Mouse (Mus musculus) G1E (cell line): Measurements from ENCODE around the gene Fam241a. TPM values are rescaled to one million over a fixed set of nuclear protein-coding genes. Genes with fewer than 3 reads are reported as not detected.

Experiments
- ATAC-seq: 2 replicates; pipeline ENCODE4 v1.8.0; 2016; ENCODE audit warnings: mild to moderate bottlenecking; ENCODE audit not compliant: insufficient number of reproducible peaks, poor library complexity, low FRiP score, severe bottlenecking; ENCODE audit errors: extremely low read depth
- DNase-seq: peaks from one replicate; pipeline ENCODE4 v3.0.0; 2012; ENCODE audit warnings: low spot score
- H3K27me3 ChIP-seq: 2 replicates; pipeline ENCODE4 v1.6.1; 2012; ENCODE audit warnings: mild to moderate bottlenecking, low read length, inconsistent platforms; ENCODE audit not compliant: insufficient read depth
- H3K36me3 ChIP-seq: replicated peaks from 2 replicates; pipeline ENCODE3; 2012; ENCODE audit warnings: mild to moderate bottlenecking, inconsistent platforms
- H3K4me1 ChIP-seq: 2 replicates; pipeline ENCODE4 v1.6.1; 2012; ENCODE audit warnings: low read depth, low read length, inconsistent platforms, mixed read lengths; ENCODE audit not compliant: insufficient read depth
- H3K4me3 ChIP-seq: 2 replicates; pipeline ENCODE4 v1.5.1; 2012; ENCODE audit warnings: low read depth, mild to moderate bottlenecking, inconsistent platforms, low read length, moderate library complexity, mixed read lengths
- H3K9me3 ChIP-seq: replicated peaks from 2 replicates; pipeline ENCODE4 v1.6.1; 2012; ENCODE audit warnings: inconsistent platforms
- CTCF ChIP-seq: IDR thresholded peaks from 2 replicates; pipeline ENCODE4 v1.5.1; 2012; ENCODE audit warnings: low read depth, low read length, inconsistent platforms, mixed read lengths
- GATA1 ChIP-seq: IDR thresholded peaks from 2 replicates; pipeline ENCODE4 v1.6.1; 2012; ENCODE audit warnings: borderline replicate concordance, low read length, inconsistent platforms, mixed read lengths
- GATA2 ChIP-seq: IDR thresholded peaks from 2 replicates; pipeline ENCODE4 v1.6.1; 2012; ENCODE audit warnings: low read depth, low read length, inconsistent platforms, borderline replicate concordance
- POLR2AphosphoS5 ChIP-seq: IDR thresholded peaks from 2 replicates; pipeline ENCODE4 v1.6.1; 2012; ENCODE audit warnings: low read depth, low read length, inconsistent platforms; ENCODE audit not compliant: insufficient replicate concordance
- TAL1 ChIP-seq: conservative IDR thresholded peaks from 2 replicates; pipeline ENCODE4 v1.6.1; 2012; ENCODE audit warnings: low read depth, low read length, inconsistent platforms, mixed read lengths
- polyA plus RNA-seq: library from polyadenylated mRNA; stranded (reverse); fragments of >175 nt; gene quantifications from 2 replicates; pipeline ENCODE4 v1.2.3, GENCODE M21; 2012
- total RNA-seq, 2 experiments: library from RNA; stranded (forward) in 1 of 2; stranded (reverse) in 1 of 2; fragments of 200-1000 nt in 1 of 2; fragments of >200 nt in 1 of 2; fragmentation: Nextera tagmentation in 1 of 2; gene quantifications; 2 replicates each; pipeline ENCODE4 v1.2.3; 2014 to 2017

Fam241a gene
- total and polyA plus RNA-seq, 3 experiments, result 22.5 to 49.7 (median 27.7) TPM

DNA sequence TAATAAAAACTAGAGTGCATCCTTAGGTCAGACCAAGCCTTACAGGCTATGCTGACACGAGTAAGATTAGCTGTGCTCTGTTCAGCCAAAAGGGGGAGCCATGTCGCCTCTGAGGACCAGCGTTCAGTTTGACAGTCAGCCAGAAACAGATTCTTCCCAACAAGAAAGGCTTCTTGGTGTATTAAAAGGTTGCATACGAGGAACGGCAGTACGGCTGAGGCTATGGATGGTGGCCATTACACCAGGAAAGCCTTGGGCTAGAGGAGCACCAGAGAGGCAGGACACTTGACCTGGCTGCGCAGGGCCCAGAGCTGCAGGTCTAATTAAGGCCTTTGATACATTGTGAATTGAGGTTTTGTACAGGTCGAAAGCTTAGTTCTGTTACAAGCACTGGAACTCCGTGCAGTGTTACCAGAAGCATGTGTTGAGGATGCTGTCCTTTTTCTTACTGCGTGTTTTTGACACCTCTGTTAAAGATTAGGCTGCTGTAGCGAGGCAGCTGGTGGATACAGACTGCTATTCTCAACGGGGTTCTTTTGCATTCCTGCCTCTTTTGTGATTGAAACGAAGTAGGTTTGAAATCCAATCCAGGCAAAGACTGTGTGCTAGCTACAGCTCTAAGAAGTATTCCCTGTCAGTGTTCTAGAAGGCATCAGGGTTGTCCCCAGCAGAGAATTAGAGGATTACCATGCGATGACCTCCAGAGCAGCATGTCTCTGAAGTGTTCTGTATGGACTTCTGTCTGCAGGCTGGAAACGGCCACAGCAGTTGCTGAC is 42.5 kb downstream of the Fam241a start:
- ATAC-seq, result peak; percentile 37; the same call in 1 of the 2 replicates
- Histone ChIP-seq H3K4me1 (peaks cover 21% of the 10 kb centered on the region), H3K36me3 (no peaks in the 10 kb centered on the region), H3K27me3 (no peaks in the 10 kb centered on the region), H3K9me3 (no peaks in the 10 kb centered on the region), H3K4me3 (no peak overlapping the region)
- peak; percentile 30 for DNase-seq
- TF ChIP-seq GATA2 (no peak), TAL1 (no peak), POLR2AphosphoS5 (no peak), CTCF (no peak; the same call in 1 of the 2 replicates), GATA1 (no peak)

DNA sequence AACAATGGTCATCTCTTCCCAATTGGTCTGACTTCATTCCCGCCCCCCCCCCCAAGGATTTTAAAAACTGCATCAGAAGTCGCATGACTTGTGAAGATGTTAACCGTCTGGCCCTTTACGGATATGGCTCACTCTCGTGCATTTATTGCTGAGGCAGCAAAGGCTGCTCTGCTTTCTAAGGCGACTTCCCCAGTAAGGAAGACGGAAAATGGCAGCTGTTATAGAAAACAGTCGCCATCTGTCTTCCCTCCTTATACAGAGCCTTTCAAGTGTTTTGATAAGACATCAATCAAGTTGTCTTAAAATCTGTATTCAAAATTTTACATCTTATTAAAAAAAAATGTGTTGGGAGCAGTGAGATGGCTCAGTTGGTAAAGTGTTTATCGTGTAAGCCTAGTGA is 43.4 kb downstream of the Fam241a start:
- no peak for ATAC-seq
- Histone ChIP-seq H3K9me3 (no peaks in the 10 kb centered on the region), H3K4me3 (no peak overlapping the region), H3K4me1 (peaks cover 28% of the 10 kb centered on the region), H3K27me3 (no peaks in the 10 kb centered on the region), H3K36me3 (no peaks in the 10 kb centered on the region)
- TF ChIP-seq GATA1 (no peak), POLR2AphosphoS5 (no peak), CTCF (no peak), GATA2 (no peak), TAL1 (no peak)
- no peak for DNase-seq

DNA sequence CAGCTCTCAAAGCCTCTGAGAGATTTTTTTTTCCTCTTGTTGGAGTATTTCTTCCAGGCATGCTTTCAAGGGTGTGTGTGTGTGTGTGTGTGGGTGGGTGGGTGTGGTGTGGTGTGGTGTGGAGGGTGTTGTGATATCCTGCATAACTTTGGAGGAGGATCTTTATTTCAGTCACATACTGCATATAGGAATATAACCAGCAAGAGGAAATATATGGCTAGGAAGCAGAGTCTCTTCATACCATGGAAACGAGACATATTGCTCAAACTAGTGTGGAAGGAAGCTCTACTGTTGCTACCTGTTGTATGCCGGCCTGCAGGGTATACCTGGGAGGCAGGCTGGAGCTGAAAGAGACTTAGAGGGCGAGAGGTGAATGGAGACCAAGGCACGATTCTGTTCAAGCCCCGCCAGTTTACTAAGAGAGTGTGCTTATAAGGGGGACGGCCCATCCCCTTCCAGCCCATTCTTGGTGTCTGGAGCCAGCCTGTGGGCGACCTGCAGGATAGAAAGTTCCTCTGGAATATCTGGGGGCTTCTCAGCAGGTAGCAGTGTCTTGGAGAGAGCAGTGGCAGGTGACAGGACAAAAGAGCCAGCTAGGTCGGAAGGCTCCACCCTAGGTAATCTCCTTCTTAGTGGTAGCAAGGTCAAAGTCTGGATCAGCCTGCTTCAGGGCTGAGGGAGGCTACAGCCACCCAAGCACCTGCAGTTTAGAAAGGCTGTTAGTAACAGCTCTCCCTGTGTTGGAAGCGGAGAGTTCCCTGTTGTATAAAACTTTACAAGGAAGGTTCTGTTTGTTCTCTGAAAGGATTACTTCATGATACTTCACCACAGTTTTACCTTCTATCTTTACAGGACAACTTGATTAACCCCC is 45.1 kb downstream of the Fam241a start:
- Histone ChIP-seq H3K4me3 (no peak overlapping the region), H3K27me3 (no peaks in the 10 kb centered on the region), H3K4me1 (peaks cover 28% of the 10 kb centered on the region), H3K9me3 (no peaks in the 10 kb centered on the region), H3K36me3 (no peaks in the 10 kb centered on the region)
- no peak for ATAC-seq
- TF ChIP-seq TAL1 (no peak), CTCF (no peak), POLR2AphosphoS5 (no peak), GATA2 (no peak), GATA1 (no peak)
- no peak for DNase-seq

DNA sequence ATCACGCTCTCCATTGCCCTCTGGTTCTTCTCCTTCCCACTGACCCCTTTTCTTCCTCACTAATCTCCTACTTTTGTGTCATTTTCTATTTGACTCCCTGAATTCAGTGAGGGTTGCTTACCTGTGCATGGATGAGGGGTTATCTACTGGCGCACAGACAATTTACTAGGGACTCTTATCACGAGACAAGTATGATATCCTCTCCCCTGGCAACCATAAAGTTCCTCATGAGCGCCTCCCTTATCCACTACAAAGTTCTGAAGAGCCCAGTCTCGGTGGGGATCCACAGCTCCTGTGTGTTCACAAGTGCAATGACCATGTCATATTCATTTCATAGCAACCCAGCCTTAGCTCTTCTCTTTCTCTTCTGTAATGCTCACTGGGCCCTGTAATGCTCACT is 46.2 kb downstream of the Fam241a start:
- no peak overlapping the region for H3K4me3 ChIP-seq
- no peak for DNase-seq
- ATAC-seq, result 0 out of 2 replicates have a peak, but pooled peaks have one; percentile 17
- TF ChIP-seq GATA2, result no peak
- no peak for TF ChIP-seq POLR2AphosphoS5
- TF ChIP-seq GATA1, result no peak
- TF ChIP-seq TAL1, result no peak
- TF ChIP-seq CTCF, result no peak
- H3K36me3 ChIP-seq, result no peaks in the 10 kb centered on the region
- no peaks in the 10 kb centered on the region for H3K9me3 ChIP-seq
- no peaks in the 10 kb centered on the region for H3K27me3 ChIP-seq
- peaks cover 28% of the 10 kb centered on the region for H3K4me1 ChIP-seq

DNA sequence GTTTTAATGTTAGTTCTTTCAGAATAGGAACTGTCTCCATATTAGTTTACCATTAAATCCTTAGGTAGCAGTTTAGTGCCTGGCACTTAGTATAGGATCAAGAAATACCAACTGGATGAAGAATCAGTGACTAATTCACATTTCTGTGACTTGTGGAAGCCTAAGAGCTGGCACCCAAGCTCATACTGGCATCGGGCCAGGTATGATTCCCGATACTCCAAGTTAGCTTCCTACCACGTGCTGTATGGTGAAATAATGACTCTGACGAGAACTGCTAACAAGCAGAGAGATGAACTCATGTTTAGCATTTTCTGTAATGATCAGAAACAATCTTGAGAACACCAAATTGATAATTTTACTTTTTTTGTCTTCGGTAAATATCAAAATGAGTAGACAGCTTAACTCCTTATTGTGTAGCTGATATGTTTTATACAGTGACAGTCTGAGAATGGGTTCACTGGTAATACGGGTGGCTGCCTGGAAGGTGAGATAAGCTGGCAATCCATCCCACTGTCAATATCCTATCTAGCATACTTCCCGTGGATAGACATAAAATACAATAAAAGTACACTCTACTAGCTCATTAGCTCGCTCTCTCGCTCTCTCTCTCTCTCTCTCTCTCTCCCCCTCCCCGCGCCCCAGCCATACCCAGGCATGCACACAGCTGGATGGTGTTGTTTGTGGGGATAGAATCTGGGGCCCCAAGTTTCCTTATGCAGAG is 47.9 kb downstream of the Fam241a start:
- peak; percentile 31 for DNase-seq
- H3K36me3 ChIP-seq, result no peaks in the 10 kb centered on the region

DNA sequence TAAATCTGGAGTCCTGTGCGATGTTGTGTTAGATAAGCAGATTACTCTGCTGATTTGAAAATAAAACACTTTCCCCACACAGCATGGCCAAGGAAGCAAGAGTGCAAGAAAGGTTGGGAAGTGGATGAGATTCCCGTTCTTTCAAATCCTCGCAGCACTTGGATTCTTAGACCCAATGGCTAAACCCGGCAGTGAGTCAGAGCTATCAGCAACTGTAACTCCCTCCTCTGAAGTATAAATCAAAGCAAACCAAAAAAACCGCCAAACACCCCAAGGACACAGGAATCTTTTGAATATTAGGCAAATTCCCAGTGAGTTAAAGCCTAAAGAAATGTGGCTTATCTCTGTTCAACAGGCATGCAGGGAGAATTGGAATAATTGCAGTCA is 52.2 kb downstream of the Fam241a start:
- H3K9me3 ChIP-seq, result no peaks in the 10 kb centered on the region
- ATAC-seq (no peak), DNase-seq (no peak)
- H3K36me3 ChIP-seq, result no peaks in the 10 kb centered on the region
- H3K27me3 ChIP-seq, result no peaks in the 10 kb centered on the region
- peaks cover 24% of the 10 kb centered on the region for H3K4me1 ChIP-seq
- TF ChIP-seq GATA1 (no peak), CTCF (no peak), GATA2 (no peak), POLR2AphosphoS5 (no peak), TAL1 (no peak)
- H3K4me3 ChIP-seq, result no peak overlapping the region

More for the DNA sequence above, 47.9 kb downstream of the Fam241a start:
- Histone ChIP-seq H3K9me3 (no peaks in the 10 kb centered on the region), H3K4me3 (no peak overlapping the region), H3K4me1 (peaks cover 25% of the 10 kb centered on the region), H3K27me3 (no peaks in the 10 kb centered on the region)
- TF ChIP-seq GATA2 (no peak), POLR2AphosphoS5 (no peak), TAL1 (peak; percentile 55; the same call in 1 of the 2 replicates)
- peak; percentile 90 for ATAC-seq
